Mouse (Mus musculus) natural killer cell, adult 2 months (primary cell): ENCODE data around the gene Zbtb33.

Experiments used
- DNase-seq, 2 experiments: peaks; one replicate each; pipeline ENCODE4 v3.0.0; 2022; ENCODE audit warnings: low spot score in 2 of 2

The Zbtb33 gene

GRCm38 (mm10) chrX:38189552-38190457 lies at the start of gene Zbtb33:
Gene Zbtb33, plus strand, starts transcription at chrX:38189793.
- peak; percentile 79 to 87 for DNase-seq

GRCm38 (mm10) chrX:38159097-38159496 lies 30.5 kb upstream of the Zbtb33 start:
- DNase-seq, result no peak

DNA sequence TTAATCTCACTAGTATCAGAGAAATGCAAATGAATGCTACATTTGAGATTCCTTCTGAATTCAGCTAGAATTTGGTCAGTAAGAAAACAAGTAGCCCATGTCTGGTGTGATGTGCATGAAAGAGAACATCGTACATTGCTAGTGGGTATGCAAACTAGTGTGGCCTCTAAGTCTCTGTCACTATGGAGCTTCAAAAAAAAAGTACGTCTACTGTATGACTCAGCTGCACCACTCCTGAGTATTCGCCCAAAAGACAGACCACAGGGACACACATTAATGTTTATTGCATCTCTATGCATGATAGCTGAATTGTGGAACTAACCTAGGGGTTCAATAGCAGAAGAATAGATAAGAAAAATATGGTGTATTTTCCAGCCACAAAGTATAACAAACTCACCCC lies 24.3 kb upstream of the Zbtb33 start:
- no peak for DNase-seq

DNA sequence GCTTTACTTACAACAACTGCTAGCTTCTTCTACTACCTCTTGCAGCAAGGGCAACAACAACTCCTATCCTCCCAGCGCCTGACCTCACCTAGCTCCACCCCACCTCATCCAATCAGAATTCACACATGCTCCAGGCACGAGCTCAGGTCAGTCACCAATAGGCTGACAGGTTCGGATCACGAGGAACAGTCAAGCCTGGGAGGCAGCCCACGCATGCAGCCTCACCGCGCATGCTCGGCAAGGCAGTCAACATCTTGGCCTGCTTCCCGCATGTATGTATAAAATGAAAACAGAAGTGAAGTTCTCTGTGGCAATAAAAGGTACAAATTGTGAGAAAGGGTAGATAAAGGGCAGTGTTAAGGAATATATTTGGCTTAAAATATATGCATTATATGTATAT lies 23.5 kb upstream of the Zbtb33 start:
- no peak for DNase-seq

DNA sequence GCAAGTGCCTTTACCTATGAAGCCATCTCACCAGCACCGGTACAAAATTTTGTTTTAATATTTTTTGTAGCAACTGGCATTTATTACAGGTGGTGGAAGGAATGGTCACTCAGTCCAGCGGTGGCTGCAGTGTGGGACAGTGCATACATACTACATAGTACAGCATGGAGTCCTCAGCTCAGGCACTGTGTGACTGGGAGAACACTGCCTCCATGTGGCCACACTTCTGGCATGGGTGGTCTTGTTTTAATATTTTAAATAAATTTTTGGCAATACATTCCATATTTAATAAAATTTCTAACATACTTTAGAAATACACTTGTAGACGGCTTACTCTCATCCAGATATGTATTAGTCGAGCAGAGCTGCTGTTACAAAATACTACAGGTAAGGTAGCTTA lies 23.0 kb upstream of the Zbtb33 start:
- no peak for DNase-seq

DNA sequence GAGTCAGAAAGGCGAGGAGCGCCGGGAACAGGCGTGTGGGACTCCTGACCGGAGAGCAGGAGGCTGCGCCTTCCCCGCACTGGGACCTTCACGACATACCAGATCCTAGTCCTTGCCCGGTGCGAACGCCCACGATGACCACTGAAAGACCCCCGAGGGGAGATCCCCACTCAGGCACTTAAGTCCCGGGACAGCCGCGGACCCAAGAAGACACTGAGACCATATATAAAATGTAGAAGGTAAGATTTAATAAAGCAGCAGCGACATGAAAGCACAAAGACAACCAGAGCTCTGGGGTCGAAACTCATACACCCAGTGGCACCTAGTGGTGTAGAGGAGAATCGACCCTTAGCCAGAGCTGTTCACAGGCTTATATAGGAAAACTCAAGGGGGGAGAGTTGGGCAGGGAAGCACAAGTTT lies 9.7 kb upstream of the Zbtb33 start:
- peak; percentile 27 to 42 for DNase-seq

- DNase-seq, result peak; percentile 1 to 15
Measured at GRCm38 (mm10) chrX:38180656-38181607, 8.7 kb upstream of the Zbtb33 start.

GRCm38 (mm10) chrX:38181608-38182258 lies 7.9 kb upstream of the Zbtb33 start:
- DNase-seq, result peak; percentile 39 to 71

DNA sequence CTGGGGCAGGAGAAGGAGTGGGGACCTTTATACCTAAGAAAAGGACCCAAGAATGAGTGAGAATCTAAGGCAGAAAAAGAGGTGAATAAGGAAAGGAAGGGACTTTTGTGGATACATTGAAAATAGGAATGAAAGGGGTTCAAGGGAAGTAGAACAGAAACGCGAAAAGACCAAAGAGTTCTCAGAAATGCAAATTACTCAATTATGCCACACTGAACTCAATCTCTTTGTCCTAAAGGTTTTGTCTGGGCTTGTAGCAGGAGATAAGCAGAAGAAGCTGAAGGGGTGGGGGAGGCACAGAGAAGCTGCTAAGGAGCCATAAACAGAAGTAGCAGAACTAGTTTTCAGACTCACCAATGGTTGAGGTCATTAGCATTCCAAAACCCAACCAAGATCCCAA lies 4.1 kb upstream of the Zbtb33 start:
- DNase-seq, result no peak

DNA sequence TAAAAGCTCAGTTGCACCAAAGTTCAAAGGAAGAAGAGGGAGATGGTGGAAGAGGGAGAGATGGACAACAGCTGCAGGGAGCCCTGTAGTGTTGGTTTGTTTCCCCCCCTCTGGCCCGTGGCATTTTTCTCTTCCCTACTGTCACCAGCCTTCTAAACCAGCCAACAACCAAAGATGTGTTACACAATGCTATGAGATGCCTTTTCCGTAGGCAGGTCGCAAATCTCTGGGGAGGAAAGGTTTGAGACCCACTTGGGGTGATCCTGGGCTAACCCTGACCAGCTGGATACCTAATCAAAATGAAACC lies 818 bp downstream of the Zbtb33 start:
- DNase-seq, result no peak

- no peak for DNase-seq
Measured at GRCm38 (mm10) chrX:38201816-38202215, 12.2 kb downstream of the Zbtb33 start.

GRCm38 (mm10) chrX:38207392-38207791 lies 17.8 kb downstream of the Zbtb33 start:
- no peak for DNase-seq

GRCm38 (mm10) chrX:38216986-38217675 lies 27.5 kb downstream of the Zbtb33 start:
- DNase-seq, result no peak

GRCm38 (mm10) chrX:38217676-38217991 lies 28.0 kb downstream of the Zbtb33 start:
- DNase-seq, result no peak

DNA sequence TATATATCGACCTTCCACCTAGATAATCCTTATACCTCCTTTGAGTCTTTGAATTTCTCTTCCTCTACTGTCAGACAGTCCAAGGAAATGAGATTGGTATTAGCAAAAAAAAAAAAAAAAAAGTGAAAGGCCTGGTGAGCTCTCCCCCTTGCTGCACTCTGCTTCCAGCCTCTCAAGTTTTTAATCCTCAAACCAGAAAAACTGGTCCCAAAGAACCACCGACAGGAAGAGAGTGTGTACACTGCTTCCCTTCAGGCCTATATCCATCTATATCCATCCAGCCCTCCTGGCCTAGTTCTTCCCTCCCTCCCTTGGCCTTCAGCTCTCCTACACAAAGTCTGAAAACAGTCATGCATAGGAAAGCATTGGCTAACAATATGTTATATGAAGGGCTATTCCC lies 33.2 kb downstream of the Zbtb33 start:
- no peak for DNase-seq

- DNase-seq, result no peak
Measured at GRCm38 (mm10) chrX:38229888-38230287, 40.3 kb downstream of the Zbtb33 start.

DNA sequence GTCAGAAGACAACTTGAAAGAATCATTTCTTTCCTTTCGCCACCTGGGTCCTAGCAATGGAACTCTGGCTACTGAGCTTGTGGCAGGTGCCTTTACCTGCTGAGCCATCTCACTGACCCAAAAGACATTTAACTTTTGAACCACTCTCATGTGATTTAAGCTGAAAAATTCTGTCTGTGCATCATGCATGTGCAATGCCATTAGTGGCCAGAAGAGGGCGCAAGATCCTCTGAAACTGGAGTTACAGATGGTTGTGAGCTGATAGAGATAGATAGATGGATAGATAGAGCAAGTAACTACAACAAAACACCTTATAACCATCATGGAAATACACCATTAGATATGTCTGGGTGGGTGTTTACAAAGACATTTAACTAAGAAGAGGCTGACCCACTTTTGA lies 48.1 kb downstream of the Zbtb33 start:
- peak; percentile 16 to 39 for DNase-seq
